Mouse (Mus musculus) kidney, adult 2 months (tissue): Measurements from ENCODE around the gene Mapk12. TPM values are rescaled to one million over a fixed set of nuclear protein-coding genes. Genes with fewer than 3 reads are reported as not detected.

ENCODE experiments used
- DNase-seq: peaks from one replicate; pipeline ENCODE4 v3.0.0; 2021
- H3K27ac ChIP-seq: fragments of 200-500 bp; 2 replicates; pipeline ENCODE4 v1.5.1; 2012; ENCODE audit warnings: low read depth, low read length, control low read depth, inconsistent platforms; ENCODE audit not compliant: insufficient read depth
- H3K27me3 ChIP-seq: fragments of 200-500 bp; replicated peaks from 2 replicates; pipeline ENCODE4 v1.6.1; 2012; ENCODE audit warnings: mild to moderate bottlenecking, moderate library complexity, low read length, inconsistent platforms; ENCODE audit not compliant: control insufficient read depth, insufficient read depth
- H3K36me3 ChIP-seq: fragments of 200-500 bp; 2 replicates; pipeline ENCODE4 v1.6.1; 2012; ENCODE audit warnings: mild to moderate bottlenecking, moderate library complexity, low read length, inconsistent platforms; ENCODE audit not compliant: control insufficient read depth, insufficient read depth
- H3K4me1 ChIP-seq: fragments of 200-500 bp; 2 replicates; pipeline ENCODE4 v1.6.1; 2011; ENCODE audit warnings: low read length; ENCODE audit not compliant: control insufficient read depth, insufficient read depth
- H3K4me3 ChIP-seq: fragments of 200-500 bp; 2 replicates; pipeline ENCODE4 v1.5.1; 2011; ENCODE audit warnings: mild to moderate bottlenecking, low read depth, low read length, control low read depth; ENCODE audit not compliant: insufficient read depth
- CTCF ChIP-seq: fragments of 200-500 bp; conservative IDR thresholded peaks from 2 replicates; pipeline ENCODE4 v1.5.1; 2011; ENCODE audit warnings: low read depth, mild to moderate bottlenecking, control low read depth, low read length, moderate library complexity, mixed read lengths; ENCODE audit not compliant: insufficient read depth, insufficient read length
- POLR2A ChIP-seq: fragments of 200-500 bp; IDR thresholded peaks from one replicate; pipeline ENCODE4 v1.6.1; 2011; ENCODE audit warnings: low read depth, low read length, control low read depth
- WGBS: fragments of 180-500 bp; shearing (Covaris S2); methylation state at CpG from one replicate; pipeline ENCODE4 v1.1.7; 2018; 5-methylcytosine and 5-hydroxymethylcytosine counted together
- polyA plus RNA-seq: library from polyadenylated mRNA; depleted of rRNA; stranded (reverse); fragments of >200 nt; gene quantifications from 2 replicates; pipeline ENCODE4 v1.2.3, GENCODE M21; 2012

The Mapk12 gene
- polyA plus RNA-seq, 1 experiment = 13.9 TPM

- 65% methylated on average over 13 of the region's 13 CpGs for WGBS
- Histone ChIP-seq H3K27ac (peak overlapping the region; percentile 88), H3K27me3 (no peaks in the 10 kb centered on the region), H3K36me3 (no peaks in the 10 kb centered on the region), H3K4me3 (no peak overlapping the region), H3K4me1 (peaks cover 60% of the 10 kb centered on the region)
- TF ChIP-seq POLR2A = no peak
- no peak for TF ChIP-seq CTCF
- DNase-seq = no peak
These were observed 35.1 kb upstream of the Mapk12 start for GRCm38 (mm10) chr15:89175411-89176155.

GRCm38 (mm10) chr15:89174889-89175339, 34.4 kb upstream of the Mapk12 start:
- peaks cover 66% of the 10 kb centered on the region for H3K4me1 ChIP-seq
- WGBS = 57% methylated on average over 11 of the region's 11 CpGs
- H3K27ac ChIP-seq = peak overlapping the region; percentile 88
- H3K27me3 ChIP-seq = no peaks in the 10 kb centered on the region
- TF ChIP-seq CTCF (no peak), POLR2A (no peak)
- H3K36me3 ChIP-seq = no peaks in the 10 kb centered on the region
- DNase-seq = peak; percentile 50
- no peak overlapping the region for H3K4me3 ChIP-seq

- Histone ChIP-seq H3K27me3 (no peaks in the 10 kb centered on the region), H3K27ac (peak overlapping the region; percentile 88), H3K36me3 (no peaks in the 10 kb centered on the region), H3K4me1 (peaks cover 73% of the 10 kb centered on the region), H3K4me3 (peak overlapping the region; percentile 61)
- DNase-seq = peak; percentile 93
- TF ChIP-seq POLR2A (no peak), CTCF (no peak)
- WGBS = 4% methylated on average over 15 of the region's 15 CpGs
These were observed 33.4 kb upstream of the Mapk12 start for GRCm38 (mm10) chr15:89173906-89174214.

- H3K4me1 ChIP-seq = peaks cover 70% of the 10 kb centered on the region
- H3K36me3 ChIP-seq = no peaks in the 10 kb centered on the region; the same call in 1 of the 2 replicates
- DNase-seq = peak; percentile 88
- peak overlapping the region; percentile 88 for H3K27ac ChIP-seq
- WGBS = under 1% methylated on average over 65 of the region's 65 CpGs
- no peaks in the 10 kb centered on the region for H3K27me3 ChIP-seq
- H3K4me3 ChIP-seq = peak overlapping the region; percentile 61
- TF ChIP-seq CTCF (no peak), POLR2A (no peak)
These were observed 32.8 kb upstream of the Mapk12 start for GRCm38 (mm10) chr15:89173024-89173905.

- no peaks in the 10 kb centered on the region; the same call in 1 of the 2 replicates for H3K36me3 ChIP-seq
- no peak for DNase-seq
- TF ChIP-seq POLR2A (no peak), CTCF (no peak)
- H3K4me1 ChIP-seq = peaks cover 61% of the 10 kb centered on the region
- peak overlapping the region; percentile 88 for H3K27ac ChIP-seq
- H3K27me3 ChIP-seq = no peaks in the 10 kb centered on the region
- H3K4me3 ChIP-seq = peak overlapping the region; percentile 61
- 47% methylated on average over 17 of the region's 17 CpGs for WGBS
These were observed 31.9 kb upstream of the Mapk12 start for GRCm38 (mm10) chr15:89172276-89172935.

GRCm38 (mm10) chr15:89171526-89172051, 31.1 kb upstream of the Mapk12 start:
- no peaks in the 10 kb centered on the region for H3K27me3 ChIP-seq
- DNase-seq = no peak
- peaks cover 53% of the 10 kb centered on the region for H3K4me1 ChIP-seq
- no peak overlapping the region for H3K4me3 ChIP-seq
- WGBS = 79% methylated on average over 5 of the region's 5 CpGs
- peaks cover 2% of the 10 kb centered on the region; the same call in 1 of the 2 replicates for H3K36me3 ChIP-seq
- TF ChIP-seq POLR2A (no peak), CTCF (no peak)
- 0 out of 2 replicates have a peak overlapping the region, but pooled peaks have one; percentile 7 for H3K27ac ChIP-seq

- no peak for TF ChIP-seq POLR2A
- TF ChIP-seq CTCF = no peak
- peak overlapping the region; percentile 81 for H3K27ac ChIP-seq
- H3K36me3 ChIP-seq = peaks cover 8% of the 10 kb centered on the region
- H3K4me3 ChIP-seq = no peak overlapping the region
- no peaks in the 10 kb centered on the region for H3K27me3 ChIP-seq
- H3K4me1 ChIP-seq = peaks cover 39% of the 10 kb centered on the region
- WGBS = 10% methylated on average over 3 of the region's 3 CpGs
- peak; percentile 93 for DNase-seq
These were observed 29.6 kb upstream of the Mapk12 start for GRCm38 (mm10) chr15:89170102-89170501.
